Mouse (Mus musculus) telencephalon, adult 2 months (tissue): ENCODE results near the gene Ncoa4.
"Not testable (repeated sequence)": the region's sequence is repeated elsewhere in the genome, so short reads cannot be mapped to it uniquely, and the experiment has no call there.

ENCODE experiments used
- DNase-seq: peaks from one replicate; pipeline ENCODE4 v3.0.0-alpha.2; 2011; ENCODE audit warnings: low read depth, low spot score

Ncoa4 gene

GRCm38 (mm10) chr14:32159690-32160246, at the start of gene Ncoa4:
Ncoa4 (plus strand) TSS chr14:32159865.
- peak; percentile 98 for DNase-seq

GRCm38 (mm10) chr14:32112124-32112523, 47.5 kb upstream of the Ncoa4 start:
- not testable (repeated sequence) for DNase-seq

GRCm38 (mm10) chr14:32120940-32121919, 38.4 kb upstream of the Ncoa4 start:
- no peak for DNase-seq

- no peak for DNase-seq
These were observed 37.7 kb upstream of the Ncoa4 start for GRCm38 (mm10) chr14:32121920-32122315.

GRCm38 (mm10) chr14:32124261-32124660, 35.4 kb upstream of the Ncoa4 start:
- DNase-seq = no peak

- DNase-seq = not testable (repeated sequence)
These were observed 34.4 kb upstream of the Ncoa4 start for GRCm38 (mm10) chr14:32125256-32125655.

DNA sequence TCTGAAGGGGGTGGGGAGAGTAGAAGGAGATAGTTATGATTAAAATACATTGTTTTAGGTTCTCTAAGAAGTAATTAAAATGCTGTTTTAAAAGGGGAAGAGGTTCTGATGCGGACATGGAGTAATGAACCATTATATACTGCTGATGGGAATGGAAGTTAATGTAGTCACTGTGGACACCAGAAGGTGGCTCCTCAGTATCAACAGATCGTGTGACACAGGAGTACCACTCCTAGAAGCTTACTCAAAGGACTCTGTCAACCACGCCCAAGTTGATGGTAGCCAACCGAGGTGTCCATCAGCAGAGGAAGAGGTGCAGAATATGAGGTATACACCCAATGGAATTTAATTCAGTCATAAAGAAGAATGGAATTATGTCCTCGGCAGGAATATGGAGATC, 31.3 kb upstream of the Ncoa4 start:
- no peak for DNase-seq

- no peak for DNase-seq
These were observed 27.8 kb upstream of the Ncoa4 start for GRCm38 (mm10) chr14:32131836-32132235.

- DNase-seq = no peak
These were observed 25.4 kb upstream of the Ncoa4 start for GRCm38 (mm10) chr14:32134293-32134692.

DNA sequence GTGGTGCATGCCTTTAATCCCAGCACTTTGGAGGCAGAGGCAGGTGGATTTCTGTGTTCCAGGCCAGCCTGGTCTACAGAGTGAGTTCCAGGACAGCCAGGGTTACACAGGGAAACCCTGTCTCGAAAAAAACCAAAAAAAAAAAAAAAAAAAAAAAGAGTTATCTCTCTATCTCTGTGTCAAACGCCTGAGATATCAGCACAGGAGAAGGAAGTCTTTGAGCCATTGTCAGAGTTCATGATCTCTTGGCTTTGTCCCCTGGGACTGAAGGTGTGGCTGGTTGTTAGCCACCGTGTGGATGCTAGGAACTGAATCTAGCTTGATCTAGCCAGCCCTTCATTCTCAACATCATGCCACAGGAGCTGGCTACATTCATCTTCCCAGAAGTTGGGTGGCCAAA, 23.2 kb upstream of the Ncoa4 start:
- not testable (repeated sequence) for DNase-seq

DNA sequence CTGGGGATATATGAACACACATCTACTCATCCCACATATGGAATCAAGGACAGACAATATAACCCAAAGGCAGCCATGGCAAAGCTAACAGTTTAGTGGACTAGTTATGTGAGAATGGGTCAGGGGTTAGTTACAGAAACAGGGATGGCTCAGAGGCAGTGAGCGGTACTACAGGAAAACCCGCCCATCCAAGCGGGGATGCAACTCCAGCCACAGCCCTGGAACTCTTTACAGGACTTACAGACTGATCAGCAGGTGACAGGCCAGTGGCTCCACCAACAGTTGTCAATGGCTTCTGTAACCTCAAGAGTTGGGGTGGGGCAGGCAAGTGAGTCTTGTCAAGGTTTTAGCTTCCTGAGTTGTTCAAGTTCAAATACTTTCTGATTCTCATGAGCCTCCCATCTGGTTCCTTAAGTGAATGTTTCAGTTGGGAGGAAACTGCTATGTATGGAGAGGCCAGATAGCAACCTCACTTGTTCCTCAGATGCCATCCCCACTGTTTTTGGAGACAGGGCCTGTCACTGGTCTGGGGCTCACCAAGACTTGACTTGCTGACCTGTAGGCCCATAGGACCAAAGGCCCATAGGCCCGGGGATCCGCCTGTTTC, 19.2 kb upstream of the Ncoa4 start:
- DNase-seq = no peak

- no peak for DNase-seq
These were observed 17.9 kb upstream of the Ncoa4 start, which contains the start of gene Msmb for GRCm38 (mm10) chr14:32141723-32142122. Msmb (plus strand) TSS chr14:32142023.

GRCm38 (mm10) chr14:32144734-32145133, 14.9 kb upstream of the Ncoa4 start:
- DNase-seq = no peak

DNA sequence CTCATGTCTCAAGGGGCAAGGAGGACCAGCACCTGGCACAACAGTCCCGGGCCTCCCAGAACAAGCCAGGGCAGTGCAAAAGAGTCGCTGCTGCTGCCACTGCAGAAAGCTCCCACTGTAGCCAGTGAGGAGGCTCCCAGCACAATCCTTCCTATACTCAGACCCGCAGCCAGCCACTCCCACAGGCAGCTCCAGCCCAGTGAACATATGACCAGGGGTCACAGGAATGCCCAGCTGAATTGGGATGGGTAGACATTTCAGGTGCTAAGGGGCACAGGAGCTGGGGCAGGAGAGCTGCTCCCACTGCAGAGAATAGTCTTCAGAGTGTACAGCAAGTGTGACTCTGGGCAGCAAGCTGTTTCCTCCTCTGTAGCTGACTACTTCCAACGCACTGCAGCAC, 14.3 kb upstream of the Ncoa4 start:
- no peak for DNase-seq

DNA sequence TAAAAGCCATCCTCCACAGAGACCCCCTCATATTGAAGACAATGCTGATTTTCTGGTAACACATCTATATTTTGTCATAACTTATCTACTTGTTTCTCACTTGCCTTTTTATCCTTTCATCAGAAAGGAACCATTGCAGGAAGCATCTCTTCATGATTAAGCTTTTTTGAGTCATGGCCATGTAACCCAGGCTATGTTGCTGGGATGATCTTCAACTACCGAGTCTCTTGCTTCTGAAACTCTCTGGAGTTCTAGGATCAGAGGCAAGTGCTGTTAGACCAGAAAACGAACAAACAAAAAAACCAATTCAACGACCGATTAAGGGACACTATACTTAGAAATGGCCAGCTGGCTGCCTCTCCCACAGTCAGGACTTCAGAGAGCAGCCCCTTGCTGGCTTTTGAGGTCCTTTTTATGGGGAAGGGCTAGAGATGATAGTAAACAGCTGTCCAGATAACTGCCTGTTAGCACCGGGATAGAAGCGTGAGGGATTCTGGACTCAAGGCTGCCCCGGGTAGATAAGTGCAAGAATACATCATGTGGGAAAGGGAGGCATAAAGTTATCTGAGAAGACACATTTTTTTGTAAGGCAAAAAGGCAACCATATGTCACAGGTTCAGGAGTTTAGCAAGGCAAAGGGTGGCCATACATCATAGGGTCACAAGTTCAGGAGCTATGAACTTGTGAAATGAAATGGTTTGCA, 13.7 kb upstream of the Ncoa4 start:
- DNase-seq = no peak

- no peak for DNase-seq
These were observed 13.1 kb upstream of the Ncoa4 start for GRCm38 (mm10) chr14:32146578-32146977.

GRCm38 (mm10) chr14:32150872-32151271, 8.8 kb upstream of the Ncoa4 start:
- DNase-seq = no peak

- DNase-seq = no peak
These were observed 7.3 kb upstream of the Ncoa4 start for GRCm38 (mm10) chr14:32152243-32152965.

- no peak for DNase-seq
These were observed 6.5 kb upstream of the Ncoa4 start for GRCm38 (mm10) chr14:32153156-32153555.

GRCm38 (mm10) chr14:32154758-32155157, 4.9 kb upstream of the Ncoa4 start:
- no peak for DNase-seq

GRCm38 (mm10) chr14:32159150-32159670, 455 bp upstream of the Ncoa4 start:
- DNase-seq = no peak
